Mouse (Mus musculus) hindbrain, embryonic 13.5 days (tissue): ENCODE measurements at regions not wholly inside any gene's neighbourhood (a gene's known extent, or its start where the extent isn't known, plus 50 kb on each side); places are given as distances from the start of the nearest gene placed in this dataset.

Experiments
- ATAC-seq: fragments of 200-750 bp; cut with Nextera tagmentation; 2 replicates; pipeline ENCODE4 v1.8.0; 2017; ENCODE audit warnings: moderate TSS enrichment; ENCODE audit not compliant: low FRiP score
- H3K27ac ChIP-seq: fragments of 300-500 bp; sonication (generic); 2 replicates; pipeline ENCODE4 v1.5.1; 2015; ENCODE audit warnings: inconsistent platforms, mild to moderate bottlenecking, moderate library complexity
- H3K27me3 ChIP-seq: fragments of 300-500 bp; sonication (generic); 2 replicates; pipeline ENCODE4 v1.6.1; 2015; ENCODE audit warnings: mild to moderate bottlenecking, inconsistent platforms
- H3K36me3 ChIP-seq: fragments of 300-500 bp; sonication (generic); 2 replicates; pipeline ENCODE4 v1.6.1; 2015; ENCODE audit warnings: mild to moderate bottlenecking, inconsistent platforms
- H3K4me1 ChIP-seq: fragments of 300-500 bp; sonication (generic); replicated peaks from 2 replicates; pipeline ENCODE4 v1.6.1; 2015; ENCODE audit warnings: inconsistent platforms
- H3K4me2 ChIP-seq: fragments of 300-500 bp; sonication (generic); 2 replicates; pipeline ENCODE4 v1.6.1; 2015; ENCODE audit warnings: inconsistent platforms, mild to moderate bottlenecking, moderate library complexity
- H3K4me3 ChIP-seq: fragments of 300-500 bp; sonication (generic); 2 replicates; pipeline ENCODE4 v1.5.1; 2015; ENCODE audit warnings: mild to moderate bottlenecking, inconsistent platforms
- H3K9ac ChIP-seq: fragments of 300-500 bp; sonication (generic); 2 replicates; pipeline ENCODE4 v1.6.1; 2015; ENCODE audit warnings: mild to moderate bottlenecking, inconsistent platforms
- H3K9me3 ChIP-seq: fragments of 300-500 bp; sonication (generic); 2 replicates; pipeline ENCODE4 v1.6.1; 2016; ENCODE audit warnings: inconsistent platforms
- WGBS: fragments of 180-500 bp; shearing (Covaris S2); methylation state at CpG from one replicate; pipeline ENCODE4 v1.1.7; 2015; 5-methylcytosine and 5-hydroxymethylcytosine counted together

DNA sequence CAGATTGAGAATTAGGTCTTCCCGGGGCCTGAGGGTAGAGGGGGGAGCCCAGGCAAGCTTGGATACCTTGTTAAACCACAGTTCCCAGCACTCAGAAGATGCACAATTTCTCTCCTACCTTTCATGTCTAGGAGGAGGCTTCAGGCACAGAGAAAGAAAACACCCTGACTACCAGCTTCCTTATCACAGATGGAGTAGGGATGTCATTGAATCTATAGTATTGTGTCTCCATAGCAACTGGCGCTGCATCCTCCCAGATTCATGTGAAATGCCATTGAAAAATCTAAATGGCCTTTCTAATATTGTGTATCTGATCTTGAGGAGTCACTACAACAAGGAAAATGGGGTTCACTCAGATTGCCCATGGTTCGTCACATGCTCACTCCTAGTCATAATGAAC, 88.8 kb upstream of the Zkscan2 start:
- Histone ChIP-seq H3K36me3 (no peaks in the 10 kb centered on the region), H3K9me3 (no peaks in the 10 kb centered on the region), H3K9ac (no peak overlapping the region), H3K4me1 (no peaks in the 10 kb centered on the region; the same call in 1 of the 2 replicates), H3K27me3 (no peaks in the 10 kb centered on the region), H3K27ac (no peak overlapping the region), H3K4me2 (no peak overlapping the region), H3K4me3 (no peak overlapping the region)
- no peak for ATAC-seq
- WGBS: 82% methylated on average over 3 of the region's 3 CpGs

- 41% methylated on average over 3 of the region's 3 CpGs for WGBS
- no peak for ATAC-seq
- Histone ChIP-seq H3K4me3 (no peak overlapping the region), H3K27me3 (no peaks in the 10 kb centered on the region), H3K4me2 (no peak overlapping the region), H3K36me3 (no peaks in the 10 kb centered on the region), H3K27ac (0 out of 2 replicates have a peak overlapping the region, but pooled peaks have one; percentile 23), H3K9ac (no peak overlapping the region), H3K9me3 (no peaks in the 10 kb centered on the region), H3K4me1 (peaks cover 11% of the 10 kb centered on the region)
These were observed 73.5 kb upstream of the Zkscan2 start for GRCm38 (mm10) chr7:123573721-123574120.

DNA sequence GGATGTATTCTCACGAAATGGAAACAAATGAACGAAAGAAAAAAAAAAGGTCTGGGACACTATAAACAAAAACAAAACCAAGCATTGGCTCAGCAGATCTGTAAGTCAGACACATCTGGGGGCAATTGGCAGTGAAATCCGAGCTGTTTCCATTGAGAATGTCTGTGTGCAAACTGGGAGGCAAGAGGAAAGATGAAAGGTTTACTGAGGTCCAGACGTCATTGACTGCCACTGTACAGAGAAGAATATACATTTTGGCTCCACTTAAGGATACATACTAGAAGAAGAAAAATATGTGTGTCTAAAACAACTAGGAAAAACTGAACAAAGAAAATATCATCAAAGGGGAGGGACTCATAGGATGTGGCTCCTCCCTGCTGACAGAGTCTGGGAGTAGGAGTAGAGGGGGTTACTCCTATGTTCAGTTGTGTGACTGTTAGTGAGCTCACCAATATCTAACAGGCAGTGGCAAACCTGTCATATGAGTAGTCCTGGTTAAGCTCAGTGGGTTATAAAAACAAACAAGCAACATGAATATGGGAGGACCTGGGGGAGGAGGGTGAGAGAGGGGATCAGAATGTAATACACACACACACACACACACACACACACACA, 72.2 kb upstream of the Zkscan2 start:
- no peak overlapping the region for H3K4me2 ChIP-seq
- H3K9ac ChIP-seq: no peak overlapping the region
- H3K4me1 ChIP-seq: peaks cover 11% of the 10 kb centered on the region
- ATAC-seq: no peak
- no peaks in the 10 kb centered on the region for H3K9me3 ChIP-seq
- 47% methylated on average over 4 of the region's 4 CpGs for WGBS
- no peak overlapping the region for H3K4me3 ChIP-seq
- no peaks in the 10 kb centered on the region for H3K27me3 ChIP-seq
- H3K27ac ChIP-seq: no peak overlapping the region
- no peaks in the 10 kb centered on the region for H3K36me3 ChIP-seq

DNA sequence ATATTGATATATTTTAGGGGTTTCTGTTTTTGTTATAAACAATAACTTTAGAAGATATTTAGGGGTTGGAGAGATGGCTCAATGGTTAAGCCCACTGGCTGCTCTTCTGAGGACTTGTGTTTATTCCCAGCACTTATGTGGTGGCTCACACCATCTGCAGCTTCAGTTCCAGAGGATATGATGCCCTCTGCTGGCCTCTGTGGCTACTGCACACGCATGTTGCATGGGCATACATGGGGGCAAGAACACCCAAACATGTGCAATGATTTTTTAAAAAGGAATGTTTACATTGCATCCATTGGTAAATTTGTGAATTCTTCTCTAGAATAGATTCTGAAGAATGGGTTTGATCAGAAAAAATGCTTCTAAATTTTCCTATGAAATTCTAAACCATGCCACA, 66.0 kb upstream of the Zkscan2 start:
- Histone ChIP-seq H3K4me2 (no peak overlapping the region), H3K27me3 (no peaks in the 10 kb centered on the region), H3K9me3 (no peaks in the 10 kb centered on the region), H3K36me3 (no peaks in the 10 kb centered on the region), H3K9ac (no peak overlapping the region), H3K4me3 (no peak overlapping the region), H3K27ac (no peak overlapping the region), H3K4me1 (no peaks in the 10 kb centered on the region)
- ATAC-seq: no peak
- 59% methylated on average over 1 of the region's 1 CpGs for WGBS

GRCm38 (mm10) chr7:123559544-123559943, 59.3 kb upstream of the Zkscan2 start:
- Histone ChIP-seq H3K4me3 (no peak overlapping the region), H3K27ac (no peak overlapping the region), H3K36me3 (no peaks in the 10 kb centered on the region), H3K4me1 (no peaks in the 10 kb centered on the region), H3K4me2 (no peak overlapping the region), H3K9ac (no peak overlapping the region), H3K9me3 (no peaks in the 10 kb centered on the region), H3K27me3 (no peaks in the 10 kb centered on the region)
- no peak for ATAC-seq
- 83% methylated on average over 7 of the region's 7 CpGs for WGBS
